Mouse (Mus musculus): Measurements from ENCODE around the gene Homer2. TPM values are rescaled to one million over a fixed set of nuclear protein-coding genes. Genes with fewer than 3 reads are reported as not detected.

Homer2 gene
- total RNA-seq, 1 experiment from 2014 or later: 0.45 TPM

DNA sequence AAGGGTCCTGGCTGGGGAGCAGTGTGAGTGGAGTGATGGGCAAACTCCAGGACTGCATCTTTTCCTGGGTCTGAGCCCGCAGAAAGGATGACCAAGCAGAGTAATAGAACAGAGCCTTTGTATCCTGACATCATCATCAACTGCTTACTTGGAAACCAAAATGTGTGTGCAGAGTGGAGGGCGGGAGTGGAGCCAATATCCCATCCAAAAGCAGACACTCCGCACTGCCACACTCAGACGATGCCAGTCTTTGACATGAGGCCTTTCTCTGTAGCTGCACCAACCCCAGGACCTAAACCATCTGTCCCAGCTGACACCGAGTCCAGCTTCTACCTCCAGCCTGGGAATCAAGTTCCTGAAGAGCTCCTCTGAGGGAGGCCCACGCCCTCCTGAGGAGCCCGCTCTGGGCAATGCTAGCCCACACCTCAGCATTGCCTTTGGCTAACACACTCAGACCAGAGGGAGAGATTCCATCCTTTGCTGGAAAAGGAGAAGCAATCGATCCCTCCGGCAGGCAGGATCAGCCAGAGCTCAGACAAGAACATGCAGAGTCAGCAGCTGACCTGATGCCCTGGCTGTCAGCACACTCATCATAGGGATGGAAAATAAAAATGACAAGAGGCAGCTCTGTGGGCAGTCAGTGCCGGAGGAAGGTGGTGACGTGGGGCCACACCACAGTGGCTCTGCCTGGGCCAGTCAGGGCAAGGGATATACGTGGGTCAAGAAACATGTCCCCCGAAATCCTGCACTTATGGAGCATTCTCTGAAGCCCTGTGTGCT is 94.3 kb downstream of the Homer2 start:
- ATAC-seq (replicated peaks in 1 of 2; ENCODE audit: insufficient read depth in 1 of 2, low FRiP score in 2 of 2, low TSS enrichment in 1 of 2, low read depth in 1 of 2, poor library complexity in 2 of 2, severe bottlenecking in 2 of 2): no peak

- ATAC-seq (replicated peaks in 1 of 2; ENCODE audit: insufficient read depth in 1 of 2, low FRiP score in 2 of 2, low TSS enrichment in 1 of 2, low read depth in 1 of 2, poor library complexity in 2 of 2, severe bottlenecking in 2 of 2): 0 out of 4 replicates have a peak, but pooled peaks of 1 of the 2 experiments have one; percentile 27
These were observed 97.2 kb downstream of the Homer2 start for GRCm38 (mm10) chr7:81610125-81610524.

- ATAC-seq (replicated peaks in 1 of 2; ENCODE audit: insufficient read depth in 1 of 2, low FRiP score in 2 of 2, low TSS enrichment in 1 of 2, low read depth in 1 of 2, poor library complexity in 2 of 2, severe bottlenecking in 2 of 2): no peak
These were observed 100.9 kb downstream of the Homer2 start for GRCm38 (mm10) chr7:81606452-81606851.

GRCm38 (mm10) chr7:81605489-81605888 is 101.8 kb downstream of the Homer2 start:
- no peak for ATAC-seq (replicated peaks in 1 of 2; ENCODE audit: insufficient read depth in 1 of 2, low FRiP score in 2 of 2, low TSS enrichment in 1 of 2, low read depth in 1 of 2, poor library complexity in 2 of 2, severe bottlenecking in 2 of 2)

GRCm38 (mm10) chr7:81604991-81605390 is 102.3 kb downstream of the Homer2 start:
- no peak for ATAC-seq (replicated peaks in 1 of 2; ENCODE audit: insufficient read depth in 1 of 2, low FRiP score in 2 of 2, low TSS enrichment in 1 of 2, low read depth in 1 of 2, poor library complexity in 2 of 2, severe bottlenecking in 2 of 2)

DNA sequence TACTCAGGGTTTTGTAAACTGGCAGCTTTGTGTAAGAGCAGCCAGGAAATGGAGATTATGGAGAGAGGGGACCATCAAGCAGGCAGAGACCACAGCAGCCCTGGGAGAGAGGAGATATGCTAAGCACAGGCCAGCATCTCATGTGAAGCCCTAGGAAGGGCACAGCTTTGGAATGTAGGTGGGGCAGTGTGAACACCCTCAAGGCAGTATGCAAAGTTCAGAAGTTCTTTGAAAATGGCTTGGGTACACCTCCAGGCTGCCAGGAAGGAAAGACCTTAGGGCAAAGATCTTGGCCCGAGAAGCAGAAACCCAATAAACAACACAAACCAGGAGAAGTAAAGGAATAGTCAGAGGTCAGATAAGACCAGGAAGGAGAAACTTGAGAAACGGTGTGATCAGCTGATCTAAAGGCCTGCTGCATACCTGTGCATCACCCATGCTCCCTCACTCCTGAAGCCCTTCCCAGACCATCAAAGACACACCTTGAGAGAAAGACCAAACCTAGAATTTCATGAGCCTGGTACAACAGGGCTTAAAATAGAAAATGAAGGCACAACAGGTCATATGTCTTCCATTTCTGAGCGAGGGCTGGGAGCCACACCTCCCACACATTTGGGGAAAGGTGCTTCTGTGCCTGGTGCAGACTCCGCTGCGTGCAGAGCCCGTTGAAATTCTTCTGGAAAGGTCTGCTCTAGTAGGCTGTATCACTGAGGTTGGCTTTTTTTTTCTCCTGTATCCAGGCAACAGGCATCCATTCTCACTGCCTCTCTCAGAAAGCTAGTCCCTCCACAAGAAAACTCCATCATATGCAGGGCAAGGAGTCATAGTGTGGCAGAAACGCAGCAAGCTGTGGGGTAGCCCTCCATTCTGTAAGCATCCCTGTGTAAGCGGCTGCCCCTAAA is 107.7 kb downstream of the Homer2 start:
- ATAC-seq (replicated peaks in 1 of 2; ENCODE audit: insufficient read depth in 1 of 2, low FRiP score in 2 of 2, low TSS enrichment in 1 of 2, low read depth in 1 of 2, poor library complexity in 2 of 2, severe bottlenecking in 2 of 2): no peak

DNA sequence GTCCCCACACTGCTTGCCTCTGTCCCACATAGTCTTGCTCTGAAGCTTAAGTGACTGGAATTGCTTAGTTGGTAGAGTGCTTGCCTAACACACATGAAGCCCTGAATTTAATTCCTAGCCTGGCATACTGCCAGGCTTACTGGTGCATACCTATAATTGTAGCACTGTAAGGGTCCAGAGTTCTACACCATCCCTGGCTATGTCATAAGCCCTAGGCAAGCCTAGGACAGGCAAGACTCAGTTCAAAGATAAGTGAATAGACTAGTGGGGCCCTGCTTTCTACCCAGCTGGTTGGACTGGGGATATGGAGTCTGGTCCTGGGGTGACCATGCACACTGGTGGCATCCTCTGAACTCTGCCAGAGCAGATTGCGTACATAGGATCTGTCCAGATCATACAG is 109.7 kb downstream of the Homer2 start:
- ATAC-seq (replicated peaks in 1 of 2; ENCODE audit: insufficient read depth in 1 of 2, low FRiP score in 2 of 2, low TSS enrichment in 1 of 2, low read depth in 1 of 2, poor library complexity in 2 of 2, severe bottlenecking in 2 of 2): no peak

DNA sequence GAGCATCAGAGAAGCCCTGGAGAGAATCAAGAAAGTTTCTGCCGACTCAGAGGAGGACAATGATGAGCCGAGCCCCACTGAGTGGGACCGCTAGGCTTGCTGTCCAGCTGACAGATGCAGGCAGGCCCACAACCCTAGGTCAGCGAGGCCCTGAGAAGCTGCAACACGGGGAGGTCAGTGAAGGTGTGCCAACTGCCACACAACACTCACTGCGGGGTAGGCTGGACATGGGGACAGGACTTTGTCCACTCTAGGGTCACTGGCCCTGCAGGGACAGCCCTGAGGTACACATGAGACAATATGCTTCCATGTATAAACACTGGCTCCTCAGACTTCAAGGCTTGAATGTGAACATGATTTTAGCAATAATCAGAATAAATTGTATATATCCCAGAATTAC is 111.2 kb downstream of the Homer2 start:
- ATAC-seq (replicated peaks in 1 of 2; ENCODE audit: insufficient read depth in 1 of 2, low FRiP score in 2 of 2, low TSS enrichment in 1 of 2, low read depth in 1 of 2, poor library complexity in 2 of 2, severe bottlenecking in 2 of 2): no peak

DNA sequence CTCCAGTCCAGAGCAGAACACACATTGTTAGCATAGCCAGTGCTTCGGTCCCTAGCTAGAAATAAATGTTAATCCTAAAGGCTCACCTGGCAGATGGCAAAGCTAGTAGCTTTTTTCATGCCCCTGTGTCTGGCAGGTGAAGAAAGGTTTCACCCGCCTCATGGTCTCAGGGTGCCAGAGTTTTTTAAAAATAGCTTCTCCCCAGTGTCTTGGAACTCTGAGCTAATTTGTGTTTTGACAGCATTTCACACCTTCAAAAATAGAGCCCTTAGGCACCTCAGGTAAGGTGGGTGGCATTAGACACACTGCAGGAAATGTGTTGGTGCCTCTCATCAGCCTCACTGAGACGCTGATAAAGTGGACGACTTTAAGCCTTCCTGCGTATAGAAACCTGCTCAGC is 112.3 kb downstream of the Homer2 start:
- no peak for ATAC-seq (replicated peaks in 1 of 2; ENCODE audit: insufficient read depth in 1 of 2, low FRiP score in 2 of 2, low TSS enrichment in 1 of 2, low read depth in 1 of 2, poor library complexity in 2 of 2, severe bottlenecking in 2 of 2)

DNA sequence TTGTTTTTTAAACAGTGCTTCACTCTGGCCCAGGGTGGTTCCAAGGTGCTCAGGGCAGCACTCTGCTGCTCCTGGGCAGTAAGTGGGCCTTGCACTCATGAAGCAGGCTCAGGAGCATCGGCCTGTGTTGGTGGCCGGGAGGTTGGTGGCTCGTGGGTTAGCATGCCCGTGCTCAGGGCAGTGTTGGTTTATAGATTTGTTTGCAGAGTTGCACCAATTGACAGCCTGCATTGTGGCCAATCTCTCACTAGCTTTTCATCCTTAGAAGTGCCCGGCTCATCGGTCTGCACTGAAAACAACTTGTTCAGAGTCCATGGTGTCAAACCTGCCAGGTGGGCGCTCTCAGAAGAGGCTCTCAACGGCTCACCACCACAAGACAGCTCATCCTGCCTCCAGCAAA is 113.9 kb downstream of the Homer2 start:
- no peak for ATAC-seq (replicated peaks in 1 of 2; ENCODE audit: insufficient read depth in 1 of 2, low FRiP score in 2 of 2, low TSS enrichment in 1 of 2, low read depth in 1 of 2, poor library complexity in 2 of 2, severe bottlenecking in 2 of 2)

DNA sequence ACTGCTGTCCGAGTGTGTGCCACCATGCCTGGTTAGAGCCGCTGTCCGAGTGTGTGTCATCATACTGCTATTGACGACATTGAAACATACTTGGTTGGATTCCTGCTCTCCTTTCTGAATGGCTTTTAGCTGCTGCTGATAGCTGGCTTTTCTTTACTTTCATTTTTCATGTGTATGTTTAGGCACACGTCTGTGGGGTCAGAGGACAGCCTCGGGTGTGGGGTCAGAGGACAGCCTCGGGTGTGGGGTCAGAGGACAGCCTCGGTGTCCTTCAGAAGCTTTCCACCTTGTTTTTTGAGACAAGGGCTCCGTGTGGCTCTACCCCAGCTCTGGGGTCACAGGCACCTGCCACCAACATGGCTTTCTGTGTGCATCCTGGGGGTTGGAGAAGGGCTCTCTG is 114.6 kb downstream of the Homer2 start:
- no peak for ATAC-seq (replicated peaks in 1 of 2; ENCODE audit: insufficient read depth in 1 of 2, low FRiP score in 2 of 2, low TSS enrichment in 1 of 2, low read depth in 1 of 2, poor library complexity in 2 of 2, severe bottlenecking in 2 of 2)

DNA sequence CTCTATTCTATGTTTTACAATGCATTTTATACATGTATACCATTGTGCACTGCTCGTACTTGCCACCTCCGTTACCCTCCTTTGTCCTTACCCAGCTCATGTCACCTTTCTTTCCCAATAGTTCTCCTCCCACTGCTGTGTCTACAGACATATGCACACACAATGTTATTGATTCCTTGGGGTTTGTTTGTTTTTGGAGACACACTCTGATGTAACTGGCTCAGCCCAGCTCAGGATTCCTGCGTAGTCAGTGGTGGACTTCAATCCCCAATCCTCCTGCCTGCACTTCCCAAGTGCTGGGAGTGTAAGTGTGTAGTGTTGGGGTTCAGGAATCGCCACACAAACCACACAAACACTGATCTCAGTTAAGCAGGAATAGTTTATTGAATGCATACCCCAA is 120.1 kb downstream of the Homer2 start:
- no peak for ATAC-seq (replicated peaks in 1 of 2; ENCODE audit: insufficient read depth in 1 of 2, low FRiP score in 2 of 2, low TSS enrichment in 1 of 2, low read depth in 1 of 2, poor library complexity in 2 of 2, severe bottlenecking in 2 of 2)

- ATAC-seq (replicated peaks in 1 of 2; ENCODE audit: insufficient read depth in 1 of 2, low FRiP score in 2 of 2, low TSS enrichment in 1 of 2, low read depth in 1 of 2, poor library complexity in 2 of 2, severe bottlenecking in 2 of 2): no peak
These were observed 122.0 kb downstream of the Homer2 start for GRCm38 (mm10) chr7:81585326-81585725.

- ATAC-seq (replicated peaks in 1 of 2; ENCODE audit: insufficient read depth in 1 of 2, low FRiP score in 2 of 2, low TSS enrichment in 1 of 2, low read depth in 1 of 2, poor library complexity in 2 of 2, severe bottlenecking in 2 of 2): no peak
These were observed 123.8 kb downstream of the Homer2 start for GRCm38 (mm10) chr7:81583512-81583911.

- ATAC-seq (replicated peaks in 1 of 2; ENCODE audit: insufficient read depth in 1 of 2, low FRiP score in 2 of 2, low TSS enrichment in 1 of 2, low read depth in 1 of 2, poor library complexity in 2 of 2, severe bottlenecking in 2 of 2): no peak
These were observed 128.0 kb downstream of the Homer2 start for GRCm38 (mm10) chr7:81579312-81579711.

GRCm38 (mm10) chr7:81578413-81578812 is 128.9 kb downstream of the Homer2 start:
- no peak for ATAC-seq (replicated peaks in 1 of 2; ENCODE audit: insufficient read depth in 1 of 2, low FRiP score in 2 of 2, low TSS enrichment in 1 of 2, low read depth in 1 of 2, poor library complexity in 2 of 2, severe bottlenecking in 2 of 2)

DNA sequence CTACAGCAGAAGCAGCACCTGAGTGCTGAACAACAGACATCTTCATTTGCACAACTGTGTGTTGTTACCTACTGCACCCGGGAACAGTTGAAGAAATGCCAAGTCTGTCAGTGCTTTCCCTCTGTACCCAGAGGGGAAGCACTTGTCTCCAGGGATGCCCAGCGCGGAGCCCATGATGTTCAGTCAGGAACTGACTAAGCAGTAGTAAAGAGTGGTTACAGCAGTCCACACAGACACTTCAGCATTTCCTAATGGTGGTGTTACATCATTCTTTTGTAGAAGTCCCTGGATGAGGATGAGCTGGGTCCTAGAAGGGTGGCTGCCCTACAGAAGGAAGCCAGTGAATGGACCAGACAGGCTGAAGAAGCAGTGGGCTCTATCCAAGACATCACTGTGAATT is 129.5 kb downstream of the Homer2 start:
- ATAC-seq (replicated peaks in 1 of 2; ENCODE audit: insufficient read depth in 1 of 2, low FRiP score in 2 of 2, low TSS enrichment in 1 of 2, low read depth in 1 of 2, poor library complexity in 2 of 2, severe bottlenecking in 2 of 2): no peak

DNA sequence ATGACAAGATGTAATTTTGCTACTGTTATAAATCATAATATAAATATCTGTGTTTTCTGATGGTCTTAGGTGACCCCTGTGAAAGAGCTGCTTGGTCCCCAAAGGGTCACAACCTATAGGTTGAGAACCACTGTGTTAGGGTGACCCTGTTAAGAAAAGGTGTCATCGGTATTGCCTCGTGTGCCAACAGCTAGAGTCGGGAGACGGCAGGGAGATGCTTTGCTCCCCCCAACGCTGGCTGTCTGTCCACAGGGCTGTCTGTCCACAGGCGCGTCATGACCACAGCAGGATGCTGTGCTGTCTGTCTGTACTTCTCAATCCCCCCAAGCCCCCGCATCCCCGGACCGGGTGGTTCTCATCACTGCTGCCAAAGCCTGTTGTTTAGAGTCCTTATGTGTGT is 131.7 kb downstream of the Homer2 start:
- ATAC-seq (replicated peaks in 1 of 2; ENCODE audit: insufficient read depth in 1 of 2, low FRiP score in 2 of 2, low TSS enrichment in 1 of 2, low read depth in 1 of 2, poor library complexity in 2 of 2, severe bottlenecking in 2 of 2): no peak
